Mouse (Mus musculus) kidney, postnatal 0 days (tissue): Measurements from ENCODE around the gene Bicral. TPM values are rescaled to one million over a fixed set of nuclear protein-coding genes. Genes with fewer than 3 reads are reported as not detected.
A peak's percentile ranks its signal among the peaks of the same experiment; 100 is the strongest.

Experiments used
- ATAC-seq: fragments of 200-750 bp; cut with Nextera tagmentation; replicated peaks from 2 replicates; pipeline ENCODE4 v1.8.0; 2017; ENCODE audit warnings: low read depth, moderate number of reproducible peaks, moderate TSS enrichment, moderate library complexity; ENCODE audit not compliant: low FRiP score
- DNase-seq: peaks from one replicate; pipeline ENCODE4 v3.0.0-alpha.2; 2016; ENCODE audit warnings: low spot score
- H3K27ac ChIP-seq: fragments of 300-500 bp; sonication (generic); 2 replicates; pipeline ENCODE4 v1.5.1; 2014; ENCODE audit warnings: mild to moderate bottlenecking
- H3K27me3 ChIP-seq: fragments of 300-500 bp; sonication (generic); 2 replicates; pipeline ENCODE4 v1.6.1; 2014; ENCODE audit warnings: low read length, mixed read lengths; ENCODE audit not compliant: insufficient read depth
- H3K36me3 ChIP-seq: fragments of 300-500 bp; sonication (generic); 2 replicates; pipeline ENCODE4 v1.6.1; 2014; ENCODE audit warnings: low read length, mixed read lengths; ENCODE audit not compliant: insufficient read depth
- H3K4me1 ChIP-seq: fragments of 300-500 bp; sonication (generic); replicated peaks from 2 replicates; pipeline ENCODE4 v1.6.1; 2014; ENCODE audit warnings: antibody characterized with exemption, low read length, mixed read lengths; ENCODE audit not compliant: insufficient read depth
- H3K4me2 ChIP-seq: fragments of 300-500 bp; sonication (generic); 2 replicates; pipeline ENCODE4 v1.6.1; 2014; ENCODE audit warnings: mild to moderate bottlenecking, low read length, moderate library complexity, mixed read lengths
- H3K4me3 ChIP-seq: fragments of 300-500 bp; sonication (generic); replicated peaks from 2 replicates; pipeline ENCODE4 v1.5.1; 2014; ENCODE audit warnings: low read depth, low read length
- H3K9ac ChIP-seq: fragments of 300-500 bp; sonication (generic); 2 replicates; pipeline ENCODE4 v1.6.1; 2014; ENCODE audit warnings: low read depth, low read length
- H3K9me3 ChIP-seq: fragments of 300-500 bp; sonication (generic); replicated peaks from 2 replicates; pipeline ENCODE4 v1.6.1; 2016; ENCODE audit warnings: low read length, inconsistent platforms, mixed read lengths
- CTCF ChIP-seq: IDR thresholded peaks from 2 replicates; pipeline ENCODE4 v1.5.1; 2016; ENCODE audit warnings: antibody characterized with exemption, low read depth, mild to moderate bottlenecking, moderate library complexity
- WGBS: fragments of 180-500 bp; shearing (Covaris S2); extraction: QIAGEN DNeasy Blood & Tissue Kit; methylation state at CpG from one replicate; pipeline ENCODE4 v1.1.7; 2014; 5-methylcytosine and 5-hydroxymethylcytosine counted together
- polyA plus RNA-seq: library from polyadenylated mRNA; unstranded; fragments of >200 nt; fragmentation: Nextera tagmentation; extraction: Ambion mirVana; gene quantifications from 2 replicates; pipeline ENCODE4 v1.2.1, GENCODE M21; 2015

The Bicral gene
- polyA plus RNA-seq, 1 experiment from 2014 or later: 4.1 TPM

- Histone ChIP-seq H3K9ac (no peak overlapping the region), H3K9me3 (no peaks in the 10 kb centered on the region), H3K27me3 (no peaks in the 10 kb centered on the region), H3K4me1 (peaks cover 7% of the 10 kb centered on the region; the same call in 1 of the 2 replicates), H3K4me3 (no peak overlapping the region), H3K36me3 (no peaks in the 10 kb centered on the region), H3K4me2 (no peak overlapping the region), H3K27ac (peak overlapping the region; percentile 36; the same call in 1 of the 2 replicates)
- DNase-seq (no peak), ATAC-seq (no peak)
- 87% methylated on average over 5 of the region's 5 CpGs for WGBS
- TF ChIP-seq CTCF: no peak
Observed at GRCm38 (mm10) chr17:46877061-46877460, 18.8 kb upstream of the Bicral start.

- DNase-seq (no peak), ATAC-seq (0 out of 2 replicates have a peak, but pooled peaks have one; percentile 65)
- Histone ChIP-seq H3K4me1 (peaks cover 5% of the 10 kb centered on the region; the same call in 1 of the 2 replicates), H3K27ac (peak overlapping the region; percentile 36; the same call in 1 of the 2 replicates), H3K4me3 (no peak overlapping the region), H3K27me3 (no peaks in the 10 kb centered on the region), H3K9me3 (no peaks in the 10 kb centered on the region), H3K4me2 (no peak overlapping the region), H3K36me3 (no peaks in the 10 kb centered on the region), H3K9ac (no peak overlapping the region)
- TF ChIP-seq CTCF: no peak
- 61% methylated on average over 8 of the region's 8 CpGs for WGBS
Observed at GRCm38 (mm10) chr17:46876371-46876950, 18.2 kb upstream of the Bicral start.

GRCm38 (mm10) chr17:46875626-46876025 is 17.3 kb upstream of the Bicral start:
- H3K27ac ChIP-seq: no peak overlapping the region
- WGBS: 80% methylated on average over 3 of the region's 3 CpGs
- no peak for ATAC-seq
- peaks cover 5% of the 10 kb centered on the region; the same call in 1 of the 2 replicates for H3K4me1 ChIP-seq
- H3K27me3 ChIP-seq: no peaks in the 10 kb centered on the region
- H3K9me3 ChIP-seq: no peaks in the 10 kb centered on the region
- no peak overlapping the region for H3K4me2 ChIP-seq
- no peak for DNase-seq
- H3K9ac ChIP-seq: no peak overlapping the region
- peak; percentile 45 for TF ChIP-seq CTCF
- H3K4me3 ChIP-seq: no peak overlapping the region
- no peaks in the 10 kb centered on the region for H3K36me3 ChIP-seq

- 26% methylated on average over 10 of the region's 10 CpGs for WGBS
- H3K27ac ChIP-seq: no peak overlapping the region
Observed at GRCm38 (mm10) chr17:46874133-46874532, 15.9 kb upstream of the Bicral start.

GRCm38 (mm10) chr17:46872806-46873205 is 14.5 kb upstream of the Bicral start:
- Histone ChIP-seq H3K9ac (no peak overlapping the region), H3K27ac (no peak overlapping the region), H3K27me3 (no peaks in the 10 kb centered on the region), H3K4me1 (peaks cover 5% of the 10 kb centered on the region; the same call in 1 of the 2 replicates), H3K4me2 (no peak overlapping the region), H3K9me3 (no peaks in the 10 kb centered on the region), H3K4me3 (no peak overlapping the region), H3K36me3 (no peaks in the 10 kb centered on the region)
- no peak for TF ChIP-seq CTCF
- WGBS: 79% methylated on average over 7 of the region's 7 CpGs
- DNase-seq: no peak
- ATAC-seq: no peak

More at GRCm38 (mm10) chr17:46874133-46874532, 15.9 kb upstream of the Bicral start:
- Histone ChIP-seq H3K36me3 (no peaks in the 10 kb centered on the region), H3K4me3 (no peak overlapping the region), H3K9me3 (no peaks in the 10 kb centered on the region), H3K4me1 (peaks cover 5% of the 10 kb centered on the region; the same call in 1 of the 2 replicates), H3K27me3 (no peaks in the 10 kb centered on the region), H3K4me2 (no peak overlapping the region), H3K9ac (no peak overlapping the region)
- peak; percentile 67 for DNase-seq
- ATAC-seq: no peak
- TF ChIP-seq CTCF: no peak

- H3K9me3 ChIP-seq: no peaks in the 10 kb centered on the region
- 40% methylated on average over 1 of the region's 1 CpGs for WGBS
- no peak for TF ChIP-seq CTCF
Observed at GRCm38 (mm10) chr17:46870913-46871312, 12.6 kb upstream of the Bicral start.

More at GRCm38 (mm10) chr17:46870913-46871312, 12.6 kb upstream of the Bicral start:
- peaks cover 5% of the 10 kb centered on the region; the same call in 1 of the 2 replicates for H3K4me1 ChIP-seq
- DNase-seq (no peak), ATAC-seq (no peak)
- H3K9ac ChIP-seq: no peak overlapping the region
- H3K36me3 ChIP-seq: no peaks in the 10 kb centered on the region
- no peaks in the 10 kb centered on the region for H3K27me3 ChIP-seq
- H3K27ac ChIP-seq: no peak overlapping the region
- no peak overlapping the region for H3K4me2 ChIP-seq
- H3K4me3 ChIP-seq: no peak overlapping the region
